Mouse (Mus musculus) neural tube, embryonic 13.5 days (tissue): Measurements from ENCODE around the gene BC024063. TPM values are rescaled to one million over a fixed set of nuclear protein-coding genes. Genes with fewer than 3 reads are reported as not detected.

Experiments
- polyA plus RNA-seq: library from polyadenylated mRNA; unstranded; fragments of >200 nt; fragmentation: Nextera tagmentation; extraction: Ambion mirVana; gene quantifications from 2 replicates; pipeline ENCODE4 v1.2.1, GENCODE M21; 2015

The BC024063 gene
- polyA plus RNA-seq, 1 experiment from 2014 or later, result 6.9 TPM

Other genes starting within 250 kb of the BC024063 start
- gene Gm32687, start 219.4 kb upstream of the BC024063 start, polyA plus RNA-seq, result 14.2 and 16.0 TPM in 2 replicates
- 7.0 and 7.5 TPM in 2 replicates for gene Zfp781, start 152.9 kb upstream of the BC024063 start, polyA plus RNA-seq
- 12.5 and 14.5 TPM in 2 replicates for gene Zfp873, start 35.2 kb upstream of the BC024063 start, polyA plus RNA-seq
- gene AU041133, start 44.7 kb downstream of the BC024063 start, polyA plus RNA-seq, result 7.4 and 9.0 TPM in 2 replicates
- gene Zfp938, start 157.9 kb downstream of the BC024063 start, polyA plus RNA-seq, result 24.6 and 27.4 TPM in 2 replicates
- gene 4932415D10Rik, start 233.2 kb downstream of the BC024063 start, polyA plus RNA-seq, result not detected in 2 replicates